Mouse (Mus musculus): ENCODE results near the gene Lyl1. TPM values are rescaled to one million over a fixed set of nuclear protein-coding genes. Genes with fewer than 3 reads are reported as not detected.
A peak's percentile ranks its signal among the peaks of the same experiment; 100 is the strongest.

Gene Lyl1
- polyA plus RNA-seq, 1 experiment from 2014 or later: 7.9 TPM

GRCm38 (mm10) chr8:84728474-84728873 lies 27.2 kb downstream of the Lyl1 start:
- Histone ChIP-seq H3K4me1 (ENCODE audit: insufficient read depth, low read length) (peaks cover 60% of the 10 kb centered on the region), H3K27me3 (ENCODE audit: insufficient read depth, low read length) (no peaks in the 10 kb centered on the region), H3K27ac (ENCODE audit: low read length) (no peak overlapping the region), H3K9me3 (ENCODE audit: low read length) (no peaks in the 10 kb centered on the region), H3K4me2 (replicated peaks; ENCODE audit: low read depth, low read length) (no peak overlapping the region), H3K9ac (replicated peaks; ENCODE audit: low read length) (no peak overlapping the region), H3K4me3 (ENCODE audit: low read length) (no peak overlapping the region), H3K36me3 (ENCODE audit: insufficient read depth, low read length) (peaks cover 4% of the 10 kb centered on the region; the same call in 1 of the 2 replicates)
- ATAC-seq (ENCODE audit: low FRiP score, low TSS enrichment): peak; percentile 17; the same call in 1 of the 2 replicates
- WGBS: 79% methylated on average over 3 of the region's 3 CpGs

GRCm38 (mm10) chr8:84729921-84730362 lies 28.7 kb downstream of the Lyl1 start:
- Histone ChIP-seq H3K36me3 (ENCODE audit: insufficient read depth, low read length) (peaks cover 4% of the 10 kb centered on the region; the same call in 1 of the 2 replicates), H3K9me3 (ENCODE audit: low read length) (no peaks in the 10 kb centered on the region), H3K4me1 (ENCODE audit: insufficient read depth, low read length) (peaks cover 51% of the 10 kb centered on the region), H3K27me3 (ENCODE audit: insufficient read depth, low read length) (no peaks in the 10 kb centered on the region), H3K4me3 (ENCODE audit: low read length) (no peak overlapping the region), H3K9ac (replicated peaks; ENCODE audit: low read length) (no peak overlapping the region), H3K4me2 (replicated peaks; ENCODE audit: low read depth, low read length) (no peak overlapping the region), H3K27ac (ENCODE audit: low read length) (no peak overlapping the region; the same call in 1 of the 2 replicates)
- WGBS: 89% methylated on average over 16 of the region's 16 CpGs
- ATAC-seq (ENCODE audit: low FRiP score, low TSS enrichment): no peak

- H3K27me3 ChIP-seq (ENCODE audit: insufficient read depth, low read length): peaks cover 5% of the 10 kb centered on the region
- WGBS: 45% methylated on average over 9 of the region's 9 CpGs
- peak overlapping the region; percentile 18; the same call in 1 of the 2 replicates for H3K9ac ChIP-seq (replicated peaks; ENCODE audit: low read length)
- no peak overlapping the region for H3K4me2 ChIP-seq (replicated peaks; ENCODE audit: low read depth, low read length)
- no peaks in the 10 kb centered on the region for H3K9me3 ChIP-seq (ENCODE audit: low read length)
- peak overlapping the region; percentile 21; the same call in 1 of the 2 replicates for H3K27ac ChIP-seq (ENCODE audit: low read length)
- H3K4me1 ChIP-seq (ENCODE audit: insufficient read depth, low read length): peaks cover 45% of the 10 kb centered on the region
- no peak for ATAC-seq (ENCODE audit: low FRiP score, low TSS enrichment)
- no peak overlapping the region for H3K4me3 ChIP-seq (ENCODE audit: low read length)
- H3K36me3 ChIP-seq (ENCODE audit: insufficient read depth, low read length): peaks cover 4% of the 10 kb centered on the region; the same call in 1 of the 2 replicates
Measured at GRCm38 (mm10) chr8:84730541-84731370, 29.5 kb downstream of the Lyl1 start.

- H3K4me2 ChIP-seq (replicated peaks; ENCODE audit: low read depth, low read length): no peak overlapping the region
- 62% methylated on average over 11 of the region's 11 CpGs for WGBS
Measured at GRCm38 (mm10) chr8:84731371-84732177, 30.3 kb downstream of the Lyl1 start.

GRCm38 (mm10) chr8:84732545-84732944 lies 31.3 kb downstream of the Lyl1 start:
- Histone ChIP-seq H3K27me3 (ENCODE audit: insufficient read depth, low read length) (peaks cover 14% of the 10 kb centered on the region), H3K27ac (ENCODE audit: low read length) (peak overlapping the region; percentile 27; the same call in 1 of the 2 replicates), H3K4me3 (ENCODE audit: low read length) (no peak overlapping the region), H3K9me3 (ENCODE audit: low read length) (no peaks in the 10 kb centered on the region), H3K4me1 (ENCODE audit: insufficient read depth, low read length) (peaks cover 42% of the 10 kb centered on the region), H3K36me3 (ENCODE audit: insufficient read depth, low read length) (no peaks in the 10 kb centered on the region), H3K4me2 (replicated peaks; ENCODE audit: low read depth, low read length) (no peak overlapping the region), H3K9ac (replicated peaks; ENCODE audit: low read length) (no peak overlapping the region)
- ATAC-seq (ENCODE audit: low FRiP score, low TSS enrichment): no peak
- 26% methylated on average over 5 of the region's 5 CpGs for WGBS

More at GRCm38 (mm10) chr8:84731371-84732177, 30.3 kb downstream of the Lyl1 start:
- peak overlapping the region; percentile 18; the same call in 1 of the 2 replicates for H3K9ac ChIP-seq (replicated peaks; ENCODE audit: low read length)
- peaks cover 10% of the 10 kb centered on the region for H3K27me3 ChIP-seq (ENCODE audit: insufficient read depth, low read length)
- peaks cover 2% of the 10 kb centered on the region; the same call in 1 of the 2 replicates for H3K36me3 ChIP-seq (ENCODE audit: insufficient read depth, low read length)
- no peaks in the 10 kb centered on the region for H3K9me3 ChIP-seq (ENCODE audit: low read length)
- H3K4me3 ChIP-seq (ENCODE audit: low read length): no peak overlapping the region
- H3K27ac ChIP-seq (ENCODE audit: low read length): peak overlapping the region; percentile 21; the same call in 1 of the 2 replicates
- no peak for ATAC-seq (ENCODE audit: low FRiP score, low TSS enrichment)
- H3K4me1 ChIP-seq (ENCODE audit: insufficient read depth, low read length): peaks cover 42% of the 10 kb centered on the region

- 22% methylated on average over 6 of the region's 6 CpGs for WGBS
- H3K9ac ChIP-seq (replicated peaks; ENCODE audit: low read length): 0 out of 2 replicates have a peak overlapping the region, but pooled peaks have one; percentile 33
- no peaks in the 10 kb centered on the region for H3K9me3 ChIP-seq (ENCODE audit: low read length)
- peaks cover 47% of the 10 kb centered on the region for H3K4me1 ChIP-seq (ENCODE audit: insufficient read depth, low read length)
- H3K36me3 ChIP-seq (ENCODE audit: insufficient read depth, low read length): no peaks in the 10 kb centered on the region
- H3K27ac ChIP-seq (ENCODE audit: low read length): peak overlapping the region; percentile 27; the same call in 1 of the 2 replicates
- H3K4me3 ChIP-seq (ENCODE audit: low read length): no peak overlapping the region
- H3K27me3 ChIP-seq (ENCODE audit: insufficient read depth, low read length): peaks cover 14% of the 10 kb centered on the region
- ATAC-seq (ENCODE audit: low FRiP score, low TSS enrichment): peak; percentile 42
- no peak overlapping the region for H3K4me2 ChIP-seq (replicated peaks; ENCODE audit: low read depth, low read length)
Measured at GRCm38 (mm10) chr8:84732996-84733395, 31.7 kb downstream of the Lyl1 start.

GRCm38 (mm10) chr8:84733959-84734358 lies 32.7 kb downstream of the Lyl1 start:
- no peaks in the 10 kb centered on the region for H3K9me3 ChIP-seq (ENCODE audit: low read length)
- no peaks in the 10 kb centered on the region for H3K36me3 ChIP-seq (ENCODE audit: insufficient read depth, low read length)
- peaks cover 19% of the 10 kb centered on the region for H3K27me3 ChIP-seq (ENCODE audit: insufficient read depth, low read length)
- H3K9ac ChIP-seq (replicated peaks; ENCODE audit: low read length): no peak overlapping the region
- 91% methylated on average over 6 of the region's 6 CpGs for WGBS
- H3K4me3 ChIP-seq (ENCODE audit: low read length): no peak overlapping the region
- H3K4me2 ChIP-seq (replicated peaks; ENCODE audit: low read depth, low read length): no peak overlapping the region
- ATAC-seq (ENCODE audit: low FRiP score, low TSS enrichment): no peak
- peaks cover 50% of the 10 kb centered on the region for H3K4me1 ChIP-seq (ENCODE audit: insufficient read depth, low read length)
- no peak overlapping the region for H3K27ac ChIP-seq (ENCODE audit: low read length)

- H3K9me3 ChIP-seq (ENCODE audit: low read length): no peaks in the 10 kb centered on the region
- H3K36me3 ChIP-seq (ENCODE audit: insufficient read depth, low read length): no peaks in the 10 kb centered on the region
- WGBS: 82% methylated on average over 2 of the region's 2 CpGs
- H3K9ac ChIP-seq (replicated peaks; ENCODE audit: low read length): no peak overlapping the region
- no peak overlapping the region for H3K27ac ChIP-seq (ENCODE audit: low read length)
- peaks cover 26% of the 10 kb centered on the region for H3K27me3 ChIP-seq (ENCODE audit: insufficient read depth, low read length)
- no peak overlapping the region for H3K4me2 ChIP-seq (replicated peaks; ENCODE audit: low read depth, low read length)
- H3K4me3 ChIP-seq (ENCODE audit: low read length): no peak overlapping the region
- peaks cover 50% of the 10 kb centered on the region for H3K4me1 ChIP-seq (ENCODE audit: insufficient read depth, low read length)
- no peak for ATAC-seq (ENCODE audit: low FRiP score, low TSS enrichment)
Measured at GRCm38 (mm10) chr8:84734680-84735079, 33.4 kb downstream of the Lyl1 start.

- no peak for ATAC-seq (ENCODE audit: low FRiP score, low TSS enrichment)
- no peak overlapping the region for H3K9ac ChIP-seq (replicated peaks; ENCODE audit: low read length)
- peaks cover 35% of the 10 kb centered on the region for H3K27me3 ChIP-seq (ENCODE audit: insufficient read depth, low read length)
- peaks cover 50% of the 10 kb centered on the region for H3K4me1 ChIP-seq (ENCODE audit: insufficient read depth, low read length)
- H3K27ac ChIP-seq (ENCODE audit: low read length): no peak overlapping the region
- WGBS: 48% methylated on average over 2 of the region's 2 CpGs
- no peak overlapping the region for H3K4me3 ChIP-seq (ENCODE audit: low read length)
- H3K36me3 ChIP-seq (ENCODE audit: insufficient read depth, low read length): no peaks in the 10 kb centered on the region
- no peak overlapping the region for H3K4me2 ChIP-seq (replicated peaks; ENCODE audit: low read depth, low read length)
- no peaks in the 10 kb centered on the region for H3K9me3 ChIP-seq (ENCODE audit: low read length)
Measured at GRCm38 (mm10) chr8:84735597-84735996, 34.3 kb downstream of the Lyl1 start.
